Mouse (Mus musculus) adrenal gland, postnatal 14 days (tissue): Measurements from ENCODE around the gene Foxred1. TPM values are rescaled to one million over a fixed set of nuclear protein-coding genes. Genes with fewer than 3 reads are reported as not detected.

Source experiments
- DNase-seq: peaks from one replicate; pipeline ENCODE4 v3.0.0; 2021; ENCODE audit warnings: mixed read lengths
- total RNA-seq: library from RNA; stranded (reverse); gene quantifications from 2 replicates; pipeline ENCODE4 v1.2.3, GENCODE M21; 2021

Gene Foxred1
- total RNA-seq, 1 experiment from 2014 or later, result 78.2 TPM

DNA sequence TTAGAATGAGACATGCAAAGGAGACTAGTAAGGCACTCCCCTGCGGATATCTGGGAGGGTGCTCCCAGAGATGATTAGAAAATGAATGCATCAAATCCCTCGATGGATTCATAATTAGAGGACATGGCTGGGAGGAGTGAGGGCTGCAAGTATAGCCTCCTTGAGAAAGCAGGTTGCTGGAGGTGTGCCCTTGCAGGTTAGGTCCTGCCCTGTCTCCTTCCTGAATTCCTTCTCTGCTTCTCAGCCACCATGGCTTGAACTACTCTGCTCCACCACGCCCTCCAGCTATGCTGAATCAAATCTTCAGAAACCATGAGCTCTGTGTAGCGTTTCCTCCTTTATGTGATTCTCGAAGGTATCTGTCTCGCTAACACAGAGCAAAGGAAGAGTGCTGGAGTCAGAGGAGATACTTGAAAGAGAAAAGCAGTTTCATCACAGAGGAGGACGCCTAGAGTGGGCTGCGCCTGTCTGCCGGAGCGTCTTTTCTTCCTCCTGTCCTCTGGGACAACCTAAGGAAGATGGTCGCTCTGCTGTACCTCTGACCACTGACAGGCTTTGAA lies 17.8 kb downstream of the Foxred1 start:
- DNase-seq, result no peak

- peak; percentile 62 for DNase-seq
Measured at GRCm38 (mm10) chr9:35188700-35189099, 22.2 kb downstream of the Foxred1 start.

DNA sequence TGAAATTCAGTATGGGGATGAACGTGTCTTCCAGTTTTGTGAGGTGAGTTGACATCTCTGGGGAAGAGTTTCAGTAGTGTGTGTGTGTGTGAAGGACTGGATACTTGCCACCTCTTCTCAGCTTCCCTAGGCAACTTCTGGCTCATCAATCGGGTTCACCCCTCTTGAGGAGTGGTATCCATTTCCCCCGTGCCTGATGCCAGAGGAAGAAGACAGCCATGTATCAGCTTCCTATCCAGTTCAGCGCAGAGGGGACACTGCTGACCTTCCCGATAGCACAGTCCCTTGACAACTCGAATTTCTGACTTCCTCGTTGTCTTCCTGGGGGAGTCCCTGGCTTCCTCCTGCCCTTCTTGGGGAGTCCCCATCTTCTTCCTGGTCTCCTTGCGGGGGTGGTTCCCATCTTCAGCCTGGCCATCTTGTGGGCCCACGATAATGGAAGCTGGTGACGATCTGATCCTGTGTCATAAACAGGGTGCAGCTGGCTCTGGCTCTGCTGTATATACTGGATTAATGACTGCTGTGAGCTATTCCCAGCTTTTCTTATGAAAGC lies 23.4 kb downstream of the Foxred1 start:
- DNase-seq, result no peak

DNA sequence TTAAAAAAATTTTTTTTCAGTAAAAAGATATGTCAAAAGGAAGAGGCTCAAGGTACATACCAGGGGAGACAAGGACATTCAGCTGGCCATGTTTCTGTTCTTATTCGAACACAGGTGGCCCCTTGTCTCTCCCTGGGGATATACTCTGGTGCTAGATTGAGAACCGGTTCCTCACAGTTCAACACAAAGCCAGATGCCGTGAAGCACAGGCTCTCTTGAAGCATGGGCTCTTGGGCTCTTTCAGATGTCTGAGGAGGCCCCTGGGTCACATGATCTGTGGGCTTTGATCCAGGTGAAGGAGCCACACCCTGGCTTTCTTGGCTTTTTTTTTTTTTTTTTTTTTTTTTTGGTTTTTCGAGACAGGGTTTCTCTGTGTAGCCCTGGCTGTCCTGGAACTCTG lies 24.4 kb downstream of the Foxred1 start:
- DNase-seq, result no peak

DNA sequence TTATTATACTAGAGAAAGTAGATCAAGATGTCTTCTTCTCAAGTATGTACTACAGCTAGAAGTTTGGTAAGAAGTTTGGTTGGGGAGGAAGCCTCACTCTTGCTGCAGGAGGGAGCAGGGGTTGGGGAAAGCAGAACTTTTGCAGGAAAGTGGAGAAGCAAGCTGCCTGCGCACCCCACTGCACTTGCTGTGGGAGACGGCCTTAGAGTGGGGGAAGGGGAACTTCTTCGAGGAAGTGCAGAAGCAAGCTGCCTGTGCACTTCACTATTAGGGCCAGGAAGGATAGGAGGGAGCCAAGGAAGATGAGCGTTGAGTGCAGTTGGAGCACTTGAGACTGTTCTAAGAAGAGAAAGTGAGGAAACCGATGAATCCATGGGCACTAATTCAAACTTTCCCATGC lies 27.5 kb downstream of the Foxred1 start:
- DNase-seq, result no peak

- DNase-seq, result no peak
Measured at GRCm38 (mm10) chr9:35182832-35183231, 28.0 kb downstream of the Foxred1 start.

GRCm38 (mm10) chr9:35176124-35176659 lies 34.7 kb downstream of the Foxred1 start:
- no peak for DNase-seq

DNA sequence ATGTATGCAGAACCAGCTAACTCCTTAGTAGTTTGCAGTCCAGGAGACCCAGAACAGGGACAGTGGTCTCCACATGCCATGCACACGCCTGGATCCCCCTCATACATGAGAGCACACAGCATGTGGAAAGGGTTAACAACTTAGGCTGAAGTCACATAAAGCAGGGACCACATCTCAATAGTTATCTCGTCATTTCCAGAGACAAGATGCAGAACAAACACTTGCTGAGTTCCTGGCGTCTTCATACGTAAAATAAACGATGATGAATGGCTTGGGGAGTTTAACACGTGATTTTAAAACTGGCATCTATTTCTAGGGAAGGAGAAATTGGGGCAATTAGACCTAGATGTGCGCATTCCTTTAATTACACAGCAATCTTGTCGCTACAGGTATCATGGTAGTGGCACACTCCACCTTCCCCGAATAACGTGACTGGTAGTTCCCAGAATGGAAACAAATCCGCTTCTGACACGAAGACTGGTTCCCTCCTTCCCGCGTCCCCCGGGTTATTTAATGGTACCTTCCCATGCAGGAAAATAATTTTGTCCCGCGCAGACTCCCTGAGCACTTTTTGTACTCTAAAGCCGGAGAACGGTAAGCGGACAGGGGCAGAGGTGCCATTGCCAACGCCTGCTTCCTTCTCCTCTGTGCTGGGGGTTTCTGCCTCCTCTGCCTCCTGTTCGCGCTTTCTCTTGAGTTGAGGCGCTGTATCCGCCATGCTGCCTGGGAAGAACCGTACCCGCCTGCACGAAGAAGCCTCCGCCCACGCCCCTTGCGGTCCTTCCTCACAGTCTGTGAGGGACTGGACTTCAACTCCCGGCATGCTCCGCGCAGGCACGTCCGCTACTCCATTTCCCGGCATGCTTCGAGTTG lies 35.4 kb downstream of the Foxred1 start, which contains the start of gene Dcps:
TSS of gene Dcps (minus strand) at position 811 of the 873 bp plus-strand sequence.
- peak; percentile 96 for DNase-seq

DNA sequence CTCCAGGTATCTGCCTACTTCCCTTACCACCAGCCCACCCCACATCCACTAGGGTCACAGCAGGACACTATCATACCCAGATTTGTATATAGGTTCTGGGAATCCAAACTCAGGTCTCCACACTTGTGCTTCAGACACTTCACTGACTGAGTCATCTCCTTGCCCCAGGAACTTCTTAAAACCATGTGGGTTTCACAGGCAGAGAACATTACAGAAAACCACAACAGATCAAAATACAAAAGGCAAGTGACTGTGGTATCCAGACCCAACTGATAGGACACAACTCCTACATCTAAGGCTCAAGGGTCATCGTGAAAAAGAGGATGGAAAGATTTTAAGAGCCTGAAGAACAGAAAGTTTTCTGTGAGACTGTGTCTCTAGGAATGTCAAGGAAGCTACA lies 37.5 kb downstream of the Foxred1 start:
- DNase-seq, result no peak

- DNase-seq, result no peak
Measured at GRCm38 (mm10) chr9:35170071-35170470, 40.8 kb downstream of the Foxred1 start.

DNA sequence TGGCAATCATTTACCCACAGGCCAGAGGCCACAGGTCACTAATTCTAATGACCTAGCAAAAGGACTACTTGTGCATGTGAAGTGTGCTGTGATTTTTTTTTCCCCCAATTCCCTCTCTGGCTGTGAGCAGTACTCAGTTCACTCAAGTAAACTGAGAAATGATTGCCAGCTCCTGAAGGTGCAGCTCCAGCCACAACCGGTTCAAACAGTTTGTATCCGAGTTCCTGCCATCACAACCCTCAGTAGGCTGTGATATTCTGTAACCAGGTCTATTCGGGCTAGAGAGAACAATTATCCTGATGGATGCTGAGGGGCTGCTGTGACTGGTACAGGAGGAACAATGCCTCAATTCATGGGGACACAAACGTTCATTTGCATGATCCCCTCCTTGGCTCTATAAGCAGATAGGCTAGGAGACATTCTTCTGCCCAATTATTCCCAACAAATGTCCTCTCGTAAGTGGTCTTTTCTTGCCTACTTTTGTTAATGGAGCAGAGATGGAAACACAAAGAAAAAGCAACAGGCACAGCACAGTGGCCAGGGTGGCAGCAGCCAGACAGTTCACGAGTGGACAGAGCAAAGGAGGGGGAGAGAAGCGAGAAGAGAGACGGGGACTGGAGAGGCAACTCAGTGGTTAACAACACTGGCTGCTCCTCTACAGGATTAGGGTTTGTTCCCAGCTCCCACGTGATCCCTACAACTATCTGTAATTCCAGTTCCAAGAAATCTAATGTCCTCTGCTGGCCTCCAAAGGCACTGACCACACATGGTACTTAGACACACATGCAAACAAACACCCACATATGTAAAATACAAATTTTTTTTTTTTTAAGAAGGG lies 43.8 kb downstream of the Foxred1 start:
- DNase-seq, result no peak

DNA sequence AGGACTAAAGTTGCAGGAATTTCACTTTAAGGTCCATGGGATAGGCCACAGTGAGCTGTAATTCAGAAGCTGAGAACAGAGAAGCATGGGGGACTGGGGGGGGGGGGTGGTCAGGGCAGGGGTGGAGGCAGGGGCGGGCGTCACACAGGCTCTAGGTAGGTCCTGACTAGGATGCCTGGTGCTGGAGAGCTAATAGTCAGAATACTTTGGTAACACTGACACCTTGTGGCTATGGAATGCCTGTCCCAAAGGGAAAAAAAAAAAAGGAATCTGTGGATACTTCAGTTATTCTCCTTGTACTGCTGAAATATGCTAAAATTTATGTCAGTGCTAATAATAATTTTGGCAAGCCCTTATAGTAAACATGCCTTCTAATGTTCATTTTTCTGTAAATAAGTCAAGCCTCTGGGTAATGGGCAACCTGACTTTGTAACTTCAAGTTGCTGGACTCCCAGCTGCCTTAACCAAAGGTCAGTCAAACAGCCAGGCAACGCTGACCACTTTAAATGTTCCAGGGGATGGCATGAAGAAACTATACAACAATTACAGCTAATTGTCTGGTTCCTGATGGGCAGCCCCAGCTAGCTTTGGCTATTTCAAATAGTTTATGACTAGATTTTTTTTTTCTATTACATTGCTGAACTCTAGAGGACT lies 44.6 kb downstream of the Foxred1 start:
- DNase-seq, result peak; percentile 51

DNA sequence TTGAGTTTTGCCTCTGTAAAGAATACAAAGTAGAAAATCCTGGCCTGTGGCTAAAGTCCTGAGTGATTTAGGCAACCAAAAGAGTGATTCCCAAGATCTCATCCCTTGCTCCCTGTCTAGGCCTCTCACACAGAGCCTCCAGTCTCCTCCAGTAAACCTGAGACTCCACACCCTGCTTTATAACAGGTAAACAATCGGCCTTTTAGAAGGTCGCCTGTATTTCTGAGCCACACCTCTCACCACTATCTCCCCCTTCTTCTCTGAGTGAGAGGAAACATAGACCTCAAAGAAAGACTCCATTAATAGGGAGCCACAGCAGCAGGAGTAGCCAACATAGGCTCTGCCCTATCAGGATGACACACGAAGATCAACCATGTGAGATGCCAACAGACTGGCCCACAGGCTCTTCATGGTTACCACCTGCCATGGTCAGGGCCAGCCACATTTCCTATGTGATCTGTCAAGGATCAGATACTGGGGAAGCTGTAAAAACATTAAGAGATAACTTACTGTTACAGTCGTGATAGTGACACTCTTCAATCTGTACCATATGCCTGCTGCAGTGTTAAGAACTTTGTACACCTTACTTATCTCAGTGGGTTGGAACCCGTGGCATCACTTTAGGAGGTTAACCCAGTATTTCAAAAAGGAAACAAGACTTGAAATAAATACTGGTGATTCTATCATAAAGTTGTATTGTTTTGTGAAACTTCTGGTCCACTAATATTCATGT lies 46.5 kb downstream of the Foxred1 start:
- no peak for DNase-seq

DNA sequence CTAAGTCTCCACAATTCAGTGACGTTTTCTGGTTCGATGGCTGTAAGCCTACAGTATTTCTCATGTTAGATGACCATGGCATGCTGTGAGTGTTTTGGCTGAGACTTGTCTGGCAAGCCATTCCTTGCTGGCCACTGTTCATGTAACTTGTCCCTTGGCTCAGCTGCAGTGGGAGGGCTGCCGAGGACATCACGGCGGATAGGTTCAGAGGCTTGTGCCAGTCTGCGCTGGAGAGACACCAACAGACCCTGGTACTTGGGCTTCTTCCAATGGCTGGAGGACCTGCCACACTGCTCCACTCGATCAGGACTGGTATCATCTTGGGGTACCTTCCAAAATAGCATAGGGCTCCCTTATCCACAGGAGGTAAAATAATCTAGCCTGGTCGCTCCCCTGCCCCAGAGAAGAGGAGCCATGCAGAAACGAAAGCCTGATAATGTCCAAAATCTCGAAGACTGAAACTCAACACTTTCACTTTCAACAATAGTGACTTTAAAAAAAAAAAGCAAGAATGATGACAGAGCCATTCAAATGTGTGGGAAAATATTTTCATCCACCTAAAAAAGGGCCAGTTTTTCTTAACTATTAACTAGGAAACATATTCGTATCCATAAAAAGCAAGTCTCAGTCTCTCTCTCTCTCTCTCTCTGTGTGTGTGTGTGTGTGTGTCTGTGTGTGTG lies 47.7 kb downstream of the Foxred1 start:
- DNase-seq, result peak; percentile 59

DNA sequence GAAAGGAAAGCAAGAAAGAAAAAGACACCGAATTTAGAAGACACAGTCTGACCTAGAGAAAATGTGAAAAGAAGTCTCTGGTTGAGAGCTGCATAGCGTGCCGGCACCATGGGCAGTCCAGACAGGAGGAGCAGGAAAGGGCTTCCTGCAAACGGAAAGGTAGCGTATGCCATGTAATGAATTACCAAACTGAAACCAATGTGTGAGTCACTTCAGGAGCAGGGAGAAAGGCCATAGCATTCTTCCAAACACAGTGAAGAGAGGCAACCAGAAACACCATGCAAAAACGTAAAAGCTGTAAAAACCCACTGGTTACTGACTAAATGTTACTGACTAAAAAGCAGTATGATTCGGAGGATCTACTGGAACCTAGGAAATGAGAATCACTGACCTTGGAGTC lies 49.1 kb downstream of the Foxred1 start:
- no peak for DNase-seq

GRCm38 (mm10) chr9:35160662-35161061 lies 50.2 kb downstream of the Foxred1 start:
- DNase-seq, result no peak

GRCm38 (mm10) chr9:35158477-35158876 lies 52.4 kb downstream of the Foxred1 start:
- no peak for DNase-seq

GRCm38 (mm10) chr9:35156862-35157261 lies 54.0 kb downstream of the Foxred1 start:
- DNase-seq, result no peak

DNA sequence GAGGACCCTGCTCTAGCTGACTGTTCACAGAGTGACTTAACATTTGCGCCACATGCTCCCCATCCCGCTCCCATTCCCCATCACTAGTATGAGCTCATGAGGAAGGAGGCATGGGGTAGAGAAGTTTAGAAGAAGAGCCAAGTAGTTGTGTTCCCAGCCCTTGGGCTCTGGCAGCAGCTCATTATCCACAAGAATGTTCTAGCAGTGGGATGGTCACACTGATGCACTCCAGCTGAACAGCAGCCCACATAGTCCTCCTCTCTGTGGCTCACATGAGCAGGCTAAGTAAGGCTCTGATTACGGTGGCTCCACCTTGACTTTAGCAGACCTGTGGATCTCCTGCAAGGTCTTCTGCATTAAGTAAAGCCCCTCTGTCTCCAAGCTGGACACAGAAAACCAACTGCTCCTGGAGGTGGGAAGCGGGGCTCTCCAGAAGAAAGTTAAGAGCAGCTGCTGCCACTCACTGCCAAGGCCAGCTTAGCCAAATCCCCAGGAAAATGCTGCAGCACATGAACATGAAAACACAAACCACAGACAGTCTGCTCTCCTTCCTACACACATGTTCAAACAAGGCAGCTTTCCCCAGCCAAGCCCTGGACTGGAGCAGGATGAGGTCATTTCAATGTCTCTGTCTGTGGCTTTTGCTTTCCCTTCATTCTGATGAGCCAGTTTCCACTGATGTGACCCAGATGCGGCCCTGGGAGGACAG lies 54.7 kb downstream of the Foxred1 start:
- no peak for DNase-seq
